Mouse (Mus musculus) spleen, postnatal 10 days (tissue): ENCODE measurements around the gene Gm3727.
"Not testable (repeated sequence)": the region's sequence is repeated elsewhere in the genome, so short reads cannot be mapped to it uniquely, and the experiment has no call there.

Source experiments
- DNase-seq, 2 experiments: peaks; one replicate each; pipeline ENCODE4 v3.0.0; 2021 to 2022; ENCODE audit warnings: low spot score in 2 of 2

The Gm3727 gene

DNA sequence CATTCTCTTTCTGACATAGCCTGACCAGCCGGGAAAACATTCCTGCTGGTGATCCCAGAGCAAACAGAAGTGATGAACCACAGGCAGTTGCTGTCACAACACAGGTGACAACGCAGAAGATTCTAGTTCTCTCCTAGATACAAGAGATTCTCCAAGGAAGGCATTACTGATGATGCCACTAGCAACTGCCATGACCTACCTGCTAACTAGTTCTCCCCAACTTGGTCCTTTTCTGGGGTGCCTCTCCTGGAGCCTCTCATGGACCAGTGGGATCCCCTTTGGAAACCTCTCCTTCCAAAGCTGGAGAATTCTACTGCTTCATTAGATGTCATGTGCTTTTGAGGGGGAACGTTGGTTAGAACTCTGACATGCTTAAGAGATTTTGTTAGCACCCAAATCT, at the start of gene Gm3727:
Gm3727 (minus strand) TSS at position 101 of the 400 bp plus-strand sequence.
- DNase-seq = not testable (repeated sequence)

DNA sequence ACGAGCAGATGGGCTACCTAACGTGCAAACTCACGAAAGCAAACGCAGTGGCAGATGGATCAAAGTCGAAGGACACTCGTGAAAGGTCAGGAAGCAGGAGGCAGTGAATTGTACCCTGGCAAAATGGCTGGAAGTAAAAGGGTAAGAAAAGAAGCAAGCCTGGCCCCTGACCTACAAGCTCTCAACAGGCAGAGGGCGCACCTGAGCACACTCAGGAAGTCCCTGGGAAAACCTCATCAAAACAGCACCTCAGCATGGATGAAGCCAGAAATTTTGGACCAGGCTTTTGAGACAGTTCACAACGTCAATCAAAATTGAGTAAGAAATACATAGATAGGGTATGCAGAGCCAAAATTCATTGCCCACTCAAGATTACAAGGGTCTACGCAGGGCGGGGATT, 21.0 kb downstream of the Gm3727 start:
- not testable (repeated sequence) for DNase-seq
